Mouse (Mus musculus): ENCODE results near the gene Scgb2a2. TPM values are rescaled to one million over a fixed set of nuclear protein-coding genes. Genes with fewer than 3 reads are reported as not detected.
A peak's percentile ranks its signal among the peaks of the same experiment; 100 is the strongest.
"Not testable (repeated sequence)": the region's sequence is repeated elsewhere in the genome, so short reads cannot be mapped to it uniquely, and the experiment has no call there.

Scgb2a2 gene
- not detected for total RNA-seq (2021)
- long read RNA-seq, experiment 1, result 0 reads
- long read RNA-seq, experiment 2, result 0 reads

DNA sequence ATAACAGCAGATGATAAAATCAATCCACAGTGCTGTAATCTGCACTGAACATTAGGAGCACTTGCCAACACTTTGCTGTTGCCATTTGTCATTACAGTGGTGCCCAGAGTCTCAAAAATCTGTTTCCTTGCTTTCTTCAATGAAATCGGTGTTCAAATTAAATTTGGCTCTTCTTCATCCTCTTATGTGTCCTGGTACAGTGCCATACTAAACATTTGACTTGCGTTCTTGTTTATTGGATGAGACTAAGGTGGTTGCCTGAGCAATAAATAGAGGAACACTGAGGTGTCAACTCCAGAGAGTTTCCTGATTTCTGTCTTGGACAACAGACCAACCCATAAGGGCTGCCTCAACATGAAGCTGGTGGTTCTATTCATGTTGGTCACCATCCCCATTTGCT lies at the start of gene Scgb2a2:
Scgb2a2 (plus strand) TSS at position 301 of the 400 bp plus-strand sequence.
- DNase-seq (ENCODE audit: low spot score in 2 of 2), result peak in 1 of 2 experiments; percentile 16

- DNase-seq (ENCODE audit: low spot score in 2 of 2), result peak; percentile 36 to 47
Observed at GRCm38 (mm10) chr19:9836581-9837340, 10.6 kb upstream of the Scgb2a2 start.

DNA sequence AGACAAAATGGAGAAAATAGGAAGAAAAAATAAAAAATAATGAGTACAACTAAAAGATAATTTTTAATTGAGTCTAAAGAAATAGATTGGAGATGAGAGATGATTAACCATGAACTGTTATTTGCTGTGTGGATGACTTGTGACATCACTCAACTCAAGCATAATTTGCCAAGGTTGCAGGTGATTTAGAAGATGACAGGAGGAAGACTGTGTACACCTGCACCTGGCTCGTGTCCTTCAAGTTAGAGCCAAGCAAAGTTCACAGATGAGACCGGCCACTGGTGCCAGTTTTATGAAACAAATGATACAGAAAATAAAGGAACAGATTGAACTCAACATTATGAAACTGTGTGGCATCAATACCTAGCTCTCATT lies 10.0 kb upstream of the Scgb2a2 start:
- DNase-seq (ENCODE audit: low spot score in 2 of 2), result no peak

- not testable (repeated sequence) for DNase-seq (ENCODE audit: low spot score in 2 of 2)
Observed at GRCm38 (mm10) chr19:9849368-9850075, 2.2 kb downstream of the Scgb2a2 start.

- DNase-seq (ENCODE audit: low spot score in 2 of 2), result not testable (repeated sequence)
Observed at GRCm38 (mm10) chr19:9860821-9861220, 13.5 kb downstream of the Scgb2a2 start.

DNA sequence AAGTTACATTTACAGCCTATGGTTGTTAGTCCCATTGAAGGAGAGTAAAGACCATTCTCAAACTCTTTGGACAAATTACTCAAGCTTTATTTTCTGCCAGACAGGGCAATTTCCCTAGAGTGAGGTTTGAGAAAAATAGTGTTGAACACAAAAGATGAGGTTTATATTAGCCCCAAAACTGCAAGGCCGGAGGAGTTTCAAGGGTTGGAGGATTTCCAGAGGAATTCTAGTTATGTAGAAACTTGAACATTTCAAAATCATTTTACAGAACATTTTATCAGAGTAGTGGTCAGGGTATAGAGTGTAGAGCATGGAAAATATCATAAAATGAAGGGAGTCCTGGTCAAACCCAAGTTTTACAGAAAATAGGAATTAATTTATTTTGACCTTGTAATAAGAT lies 17.5 kb downstream of the Scgb2a2 start:
- DNase-seq (ENCODE audit: low spot score in 2 of 2), result no peak

DNA sequence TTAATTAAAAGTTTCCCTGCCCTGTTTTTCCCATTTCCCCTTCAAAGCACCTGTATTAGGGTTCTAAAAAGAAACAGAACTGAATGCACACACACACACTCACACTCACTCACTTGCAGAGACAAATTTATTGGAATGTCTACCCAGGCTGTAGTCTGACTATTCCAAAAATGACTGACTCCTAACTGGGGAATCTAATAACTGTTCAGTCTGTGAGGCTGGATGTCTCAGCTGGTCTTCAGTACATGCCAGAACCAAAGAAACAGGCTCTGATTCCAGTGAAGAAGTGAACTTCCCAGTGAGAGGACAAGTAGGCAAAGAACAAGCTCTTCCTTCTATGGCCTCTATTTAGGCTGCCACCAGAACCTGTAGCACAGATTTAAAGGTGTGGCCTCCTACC lies 18.1 kb downstream of the Scgb2a2 start:
- no peak for DNase-seq (ENCODE audit: low spot score in 2 of 2)

DNA sequence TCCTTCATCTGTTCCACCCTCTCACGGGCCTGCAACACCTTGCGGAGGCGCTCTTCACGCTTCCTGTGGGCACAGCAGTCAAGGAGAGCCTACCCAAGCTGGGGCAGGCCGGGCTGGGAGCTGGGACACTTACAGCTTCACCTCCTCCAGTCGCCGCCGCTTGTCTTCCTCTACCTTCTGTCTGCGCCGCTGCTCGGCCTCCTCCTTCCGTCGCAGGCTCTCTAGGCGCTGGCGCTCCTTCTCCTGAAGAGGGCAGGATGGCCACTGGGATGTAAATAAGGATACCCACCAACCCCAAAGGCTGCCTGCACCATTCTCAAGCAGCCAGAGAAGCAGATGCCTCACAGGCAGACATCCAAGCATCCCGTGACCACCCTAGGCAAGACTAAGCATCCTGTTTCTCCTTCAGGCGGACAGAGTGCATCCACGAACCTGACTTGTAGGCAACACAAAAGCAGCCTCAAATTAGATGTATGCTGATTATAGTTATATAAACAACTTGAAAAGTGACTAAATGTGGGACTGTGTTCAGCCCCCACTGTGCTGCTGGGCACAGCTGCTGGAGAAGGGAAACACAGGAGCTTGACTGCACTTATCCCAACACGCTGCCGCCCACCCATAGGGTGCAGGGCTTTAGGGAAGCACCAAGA lies 30.9 kb downstream of the Scgb2a2 start:
- no peak for DNase-seq (ENCODE audit: low spot score in 2 of 2)

- no peak for DNase-seq (ENCODE audit: low spot score in 2 of 2)
Observed at GRCm38 (mm10) chr19:9886348-9886747, 39.0 kb downstream of the Scgb2a2 start.

DNA sequence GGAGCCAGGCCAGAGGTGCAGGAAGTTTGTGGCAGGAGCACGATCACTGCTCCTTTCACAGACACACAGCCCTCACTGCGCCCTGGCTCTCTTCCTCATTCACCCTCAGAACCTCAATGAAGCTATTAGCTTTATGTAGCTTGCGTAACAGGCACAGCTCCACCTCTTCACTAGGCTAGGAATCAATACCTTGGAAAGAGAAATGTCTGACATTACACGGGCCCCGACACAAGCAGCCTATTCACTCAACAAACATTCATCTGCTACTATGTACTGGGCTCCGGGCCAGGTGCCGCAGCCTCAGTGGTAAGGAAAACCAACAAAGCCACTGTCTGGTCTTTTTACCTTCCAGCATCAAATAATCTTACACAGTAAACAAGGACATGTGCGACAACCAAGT lies 39.4 kb downstream of the Scgb2a2 start:
- no peak for DNase-seq (ENCODE audit: low spot score in 2 of 2)

GRCm38 (mm10) chr19:9896067-9896466 lies 48.7 kb downstream of the Scgb2a2 start:
- DNase-seq (ENCODE audit: low spot score in 2 of 2), result no peak

GRCm38 (mm10) chr19:9898339-9899066 lies 51.1 kb downstream of the Scgb2a2 start:
- no peak for DNase-seq (ENCODE audit: low spot score in 2 of 2)

DNA sequence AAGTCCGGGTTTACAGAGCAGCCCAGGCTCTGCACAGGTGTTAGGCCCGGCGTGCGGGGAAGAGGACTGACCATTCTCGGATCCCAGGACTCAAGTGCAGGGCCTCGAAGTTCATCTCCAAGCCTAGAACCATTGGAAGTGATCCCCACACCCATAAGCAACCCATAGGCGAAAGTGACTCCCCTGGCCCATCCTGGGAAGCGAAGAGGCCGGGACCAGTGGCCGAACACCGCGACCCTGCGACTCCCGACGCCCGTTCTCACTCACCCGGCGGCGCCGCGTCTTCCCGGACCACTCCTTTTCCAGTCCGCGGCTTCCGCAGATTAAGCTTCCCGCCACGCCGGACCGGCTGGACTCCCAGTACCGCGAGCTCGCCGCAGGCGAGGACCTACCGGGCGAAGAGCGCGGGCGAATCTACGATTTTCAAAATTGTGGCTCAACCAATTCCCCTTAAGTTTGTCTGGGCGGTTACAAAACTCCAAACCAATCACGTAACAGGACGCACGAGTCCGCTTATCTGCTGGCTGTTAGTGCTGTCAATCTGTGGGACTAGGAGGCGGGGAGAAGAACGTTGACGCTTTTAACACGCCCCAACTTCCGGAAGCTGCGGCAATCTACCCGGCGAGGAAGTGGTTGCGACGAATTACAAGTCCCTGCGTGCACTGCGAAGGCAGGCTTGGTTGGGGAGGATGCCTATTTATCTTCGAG lies 51.9 kb downstream of the Scgb2a2 start, which contains the start of gene Incenp:
Incenp (minus strand) TSS at position 480 of the 708 bp plus-strand sequence.
- DNase-seq (ENCODE audit: low spot score in 2 of 2), result peak; percentile 90 to 97

- DNase-seq (ENCODE audit: low spot score in 2 of 2), result no peak
Observed at GRCm38 (mm10) chr19:9899780-9900146, 52.4 kb downstream of the Scgb2a2 start.

- DNase-seq (ENCODE audit: low spot score in 2 of 2), result not testable (repeated sequence)
Observed at GRCm38 (mm10) chr19:9900696-9901095, 53.3 kb downstream of the Scgb2a2 start.

Small RNA genes lying within 50 kb of the gene (microRNA-seq; reads per million reads assigned to microRNA genes)
- 0 reads per million in 2 experiments for gene Gm22369

Other genes starting within 250 kb of the Scgb2a2 start
- gene Incenp, start 52.0 kb downstream of the Scgb2a2 start, total RNA-seq (2021), result 10 to 100 TPM; 18.3 to 18.6 TPM
- gene Fth1, start 133.0 kb downstream of the Scgb2a2 start, total RNA-seq (2021), result 1,000 to 10,000 TPM; 2,325 to 2,371 TPM
- gene Best1, start 154.1 kb downstream of the Scgb2a2 start, total RNA-seq (2021), result 1 to 10 TPM in 1 of 2 experiments, under 1 TPM in 1; 0.97 to 1.1 TPM
- gene Rab3il1, start 154.1 kb downstream of the Scgb2a2 start, total RNA-seq (2021), result 10 to 100 TPM in 1 of 2 experiments, 1 to 10 TPM in 1; 8.9 to 12.8 TPM
- 10 to 100 TPM; 34.3 to 36.8 TPM for gene Fads3, start 194.0 kb downstream of the Scgb2a2 start, total RNA-seq (2021)

Data from layer of hippocampus, postnatal 14 days (tissue).